Mouse (Mus musculus): ENCODE data around the gene Olfr133.
"Not testable (repeated sequence)": the region's sequence is repeated elsewhere in the genome, so short reads cannot be mapped to it uniquely, and the experiment has no call there.

Gene Olfr133

DNA sequence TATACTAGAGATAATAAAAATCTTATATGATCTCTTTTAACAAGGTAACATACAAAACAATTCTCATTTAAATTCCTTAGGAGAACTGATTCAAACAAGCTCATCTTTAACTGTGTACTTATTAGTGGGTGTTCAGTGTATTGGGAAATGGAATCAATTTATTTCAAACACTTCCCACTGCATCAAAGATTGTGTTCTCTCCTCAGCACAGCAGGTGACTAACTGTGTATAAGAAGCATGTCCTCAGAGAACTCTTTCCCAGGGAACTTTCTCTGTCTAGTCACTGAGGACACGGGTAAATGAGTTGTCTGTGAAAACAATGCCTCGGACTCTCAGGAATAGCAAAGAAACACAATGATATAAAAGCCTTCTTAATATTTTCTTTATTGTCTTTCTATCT lies at the start of gene Olfr133:
TSS of gene Olfr133 (plus strand) at position 301 of the 400 bp plus-strand sequence.
- DNase-seq, result no peak

GRCm38 (mm10) chr17:38124199-38124598 lies 20.9 kb upstream of the Olfr133 start:
- DNase-seq, result not testable (repeated sequence)

- DNase-seq, result not testable (repeated sequence)
Observed at GRCm38 (mm10) chr17:38125371-38125770, 19.7 kb upstream of the Olfr133 start.

DNA sequence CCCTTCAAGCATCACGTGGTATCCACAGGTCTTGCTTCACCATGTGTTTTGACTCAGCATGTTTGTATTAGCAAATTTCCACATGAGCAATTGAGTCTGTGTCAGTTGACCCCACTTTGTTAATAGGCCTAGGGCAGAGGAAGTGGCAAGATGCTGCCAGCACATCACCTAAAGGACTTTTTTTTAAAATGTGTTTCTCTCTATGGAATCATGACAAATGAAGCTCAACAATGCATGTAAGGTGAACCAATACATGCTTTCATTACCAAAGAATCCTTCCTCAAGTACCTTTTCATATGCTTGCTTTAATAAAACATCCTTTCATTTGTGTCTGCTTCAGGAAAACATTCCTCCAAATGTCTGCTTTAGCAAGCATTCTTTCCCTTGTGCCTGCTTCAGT lies 10.7 kb upstream of the Olfr133 start, which contains the start of gene Olfr132:
TSS of gene Olfr132 (minus strand) at position 101 of the 400 bp plus-strand sequence.
- no peak for DNase-seq

DNA sequence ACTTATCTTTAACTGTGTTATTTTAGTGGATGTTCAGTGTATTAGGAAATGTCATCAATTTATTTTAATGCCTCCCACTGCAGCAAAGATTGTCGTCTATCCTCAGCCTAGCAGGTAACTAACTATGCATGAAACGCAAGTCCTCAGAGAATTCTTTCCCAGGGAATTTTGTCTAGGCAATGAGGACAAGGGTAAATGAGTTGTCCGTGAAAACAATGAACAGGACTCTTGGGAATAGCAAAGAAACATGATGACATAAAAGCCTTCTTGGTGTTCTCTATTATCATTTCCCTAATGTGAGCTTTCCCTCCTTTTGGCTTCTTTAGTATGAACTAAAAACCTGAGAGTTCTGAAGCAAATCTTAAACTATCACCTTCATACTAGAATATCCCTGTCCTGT lies 26.0 kb downstream of the Olfr133 start, which contains the start of gene Olfr134:
TSS of gene Olfr134 (plus strand) at position 301 of the 400 bp plus-strand sequence.
- DNase-seq, result no peak

Measured in cerebellum, adult 8-10 months (tissue).